In the genomic region with DNA sequence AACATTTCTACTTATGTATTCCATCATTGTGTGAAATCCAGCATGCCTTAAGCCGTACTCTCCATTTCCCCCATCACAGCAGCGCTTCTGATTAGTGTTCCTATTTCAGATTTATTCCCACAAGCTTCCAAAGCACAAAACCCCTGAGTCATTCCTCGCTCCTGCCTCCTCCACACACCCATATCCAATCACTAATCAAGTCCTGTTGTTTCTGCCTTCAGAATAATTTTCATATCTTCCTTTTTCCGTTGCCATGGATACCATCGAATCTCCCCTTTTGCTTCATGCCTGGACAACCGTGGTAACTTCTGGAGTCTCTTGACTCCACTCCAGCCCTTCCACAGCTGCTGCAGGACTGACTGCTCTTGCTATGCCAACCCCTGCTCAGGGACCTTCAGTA, we compare ENCODE assay signal across 10 mouse cellular contexts.
A peak's percentile ranks its signal among the peaks of the same experiment; 100 is the strongest.
DNase-seq lines count a peak whose midpoint lies in the region; ATAC-seq lines count a peak whose summit lies in the region.
"Had no signal": no experiment of that assay in that cellular context is flagged by ENCODE, and none has a peak within 500 bp of the region (broad histone marks: within the 10 kb centered on the region; RNA-seq: fewer than 3 reads in every experiment).

No protein-coding gene starts in this region.

- H3K9me3 ChIP-seq in forebrain, embryonic 15.5 days = no peaks in the 10 kb centered on the region
- H3K9me3 ChIP-seq in forebrain, embryonic 11.5 days (ENCODE audit: control insufficient read depth, low read length) = peaks cover 4% of the 10 kb centered on the region; the same call in 1 of the 2 replicates
- no peaks in the 10 kb centered on the region for H3K9me3 ChIP-seq in kidney, embryonic 15.5 days (replicated peaks)

- peak; percentile 24; the same call in 1 of the 2 replicates for ATAC-seq in forebrain, embryonic 15.5 days (replicated peaks)
- no peak for ATAC-seq in forebrain, embryonic 11.5 days (replicated peaks; ENCODE audit: low FRiP score)
- no peak for ATAC-seq in kidney, embryonic 15.5 days (replicated peaks; ENCODE audit: low FRiP score)

- H3K4me1 ChIP-seq in forebrain, embryonic 15.5 days = no peaks in the 10 kb centered on the region
- no peaks in the 10 kb centered on the region for H3K4me1 ChIP-seq in forebrain, embryonic 11.5 days (replicated peaks; ENCODE audit: control insufficient read depth, insufficient read depth, low read length)
- no peaks in the 10 kb centered on the region for H3K4me1 ChIP-seq in kidney, embryonic 15.5 days

- no peaks in the 10 kb centered on the region for H3K27me3 ChIP-seq in forebrain, embryonic 15.5 days
- no peaks in the 10 kb centered on the region for H3K27me3 ChIP-seq in forebrain, embryonic 11.5 days (ENCODE audit: control insufficient read depth, insufficient read depth, low read length)
- H3K27me3 ChIP-seq in kidney, embryonic 15.5 days = no peaks in the 10 kb centered on the region

- no peak for DNase-seq in forebrain, embryonic 11.5 days (ENCODE audit: low spot score)
- peak; percentile 37 for DNase-seq in testis, postnatal 10 days (ENCODE audit: low spot score)
- DNase-seq in testis, postnatal 14 days (ENCODE audit: low spot score) = no peak
- DNase-seq in left cerebral cortex, adult 8-10 months (ENCODE audit: low spot score in 2 of 2) = peak; percentile 47 to 76
- DNase-seq in telencephalon, adult 2 months (ENCODE audit: low read depth, low spot score) = peak; percentile 86
- DNase-seq in gastrocnemius, postnatal 4 days (ENCODE audit: low spot score in 2 of 2) = no peak
- DNase-seq: B cell, adult 2 months; cerebellum, adult 11 months had no signal

- 66% methylated on average over 6 of the region's 6 CpGs for WGBS in forebrain, embryonic 15.5 days
- 80% methylated on average over 6 of the region's 6 CpGs for WGBS in forebrain, embryonic 11.5 days
- 83% methylated on average over 6 of the region's 6 CpGs for WGBS in kidney, embryonic 15.5 days

- no peak overlapping the region for H3K4me3 ChIP-seq in forebrain, embryonic 15.5 days
- H3K4me3 ChIP-seq in forebrain, embryonic 11.5 days (ENCODE audit: low read depth, low read length) = no peak overlapping the region
- H3K4me3 ChIP-seq in kidney, embryonic 15.5 days (replicated peaks) = no peak overlapping the region

- H3K4me2 ChIP-seq in forebrain, embryonic 15.5 days (replicated peaks) = no peak overlapping the region
- H3K4me2 ChIP-seq in forebrain, embryonic 11.5 days (ENCODE audit: low read depth, low read length, severe bottlenecking) = no peak overlapping the region
- no peak overlapping the region for H3K4me2 ChIP-seq in kidney, embryonic 15.5 days

- H3K27ac ChIP-seq in forebrain, embryonic 15.5 days (replicated peaks) = peak overlapping the region; percentile 1; the same call in 1 of the 2 replicates
- no peak overlapping the region for H3K27ac ChIP-seq in forebrain, embryonic 11.5 days (ENCODE audit: low read depth, low read length)
- H3K27ac ChIP-seq in kidney, embryonic 15.5 days = no peak overlapping the region

- H3K36me3 ChIP-seq in forebrain, embryonic 15.5 days = no peaks in the 10 kb centered on the region
- no peaks in the 10 kb centered on the region for H3K36me3 ChIP-seq in forebrain, embryonic 11.5 days (ENCODE audit: control insufficient read depth, insufficient read depth, low read length)
- H3K36me3 ChIP-seq in kidney, embryonic 15.5 days = no peaks in the 10 kb centered on the region

- H3K9ac ChIP-seq in forebrain, embryonic 15.5 days (replicated peaks) = no peak overlapping the region
- no peak overlapping the region for H3K9ac ChIP-seq in forebrain, embryonic 11.5 days (ENCODE audit: low read length)
- no peak overlapping the region for H3K9ac ChIP-seq in kidney, embryonic 15.5 days

Comparison
In these comparisons a context has a peak if more than half of its experiments do, and no peak if none do; other contexts are left out.
1. DNase-seq: peak in testis, postnatal 10 days (single experiment), left cerebral cortex, adult 8-10 months (2 of 2) and telencephalon, adult 2 months (single experiment); none in forebrain, embryonic 11.5 days (single experiment), testis, postnatal 14 days (single experiment) and gastrocnemius, postnatal 4 days (0 of 2).